Mouse (Mus musculus) MEL (cell line): ENCODE data around the gene Ovca2.

Source experiments
- BHLHE40 ChIP-seq: IDR thresholded peaks from 2 replicates; pipeline ENCODE4 v1.6.1; 2012; ENCODE audit warnings: low read depth, mild to moderate bottlenecking, inconsistent platforms, low read length, improper control_type of control experiment, borderline replicate concordance
- CTCF ChIP-seq, 3 experiments: IDR thresholded peaks in 2 of 3; conservative IDR thresholded peaks in 1 of 3; 2 replicates each; pipeline ENCODE4 v1.5.1; 2011 to 2012; ENCODE audit warnings: low read length in 3 of 3, low read depth in 2 of 3, mild to moderate bottlenecking in 2 of 3, improper control_type of control experiment in 1 of 3, inconsistent platforms in 1 of 3, mixed read lengths in 1 of 3, moderate library complexity in 1 of 3; ENCODE audit not compliant: control insufficient read depth in 1 of 3, insufficient read depth in 1 of 3, poor library complexity in 1 of 3, severe bottlenecking in 1 of 3
- EP300 ChIP-seq, 2 experiments: IDR thresholded peaks; 2 replicates each; pipeline ENCODE4 v1.6.1; 2011; ENCODE audit warnings: improper control_type of control experiment in 2 of 2, low read length in 2 of 2, low read depth in 1 of 2, mild to moderate bottlenecking in 1 of 2
- MAFK ChIP-seq: IDR thresholded peaks from 2 replicates; pipeline ENCODE4 v1.6.1; 2011; ENCODE audit warnings: low read depth, mild to moderate bottlenecking, low read length, improper control_type of control experiment, borderline replicate concordance
- MAX ChIP-seq: IDR thresholded peaks from 2 replicates; pipeline ENCODE4 v1.6.1; 2011; ENCODE audit warnings: low read length, improper control_type of control experiment
- NELFE ChIP-seq: IDR thresholded peaks from 2 replicates; pipeline ENCODE4 v1.6.1; 2011; ENCODE audit warnings: low read depth, low read length, improper control_type of control experiment
- POLR2A ChIP-seq, 2 experiments: IDR thresholded peaks; 2 replicates each; pipeline ENCODE4 v1.6.1; 2011 to 2012; ENCODE audit warnings: low read length in 2 of 2, mild to moderate bottlenecking in 2 of 2, control low read depth in 1 of 2, improper control_type of control experiment in 1 of 2, low read depth in 1 of 2, moderate library complexity in 1 of 2; ENCODE audit not compliant: control insufficient read depth in 1 of 2, insufficient read depth in 1 of 2, poor library complexity in 1 of 2
- TAL1 ChIP-seq: IDR thresholded peaks from 2 replicates; pipeline ENCODE4 v1.6.1; 2012; ENCODE audit warnings: mild to moderate bottlenecking, inconsistent platforms, low read length, moderate library complexity, mixed read lengths
- TCF12 ChIP-seq: IDR thresholded peaks from 2 replicates; pipeline ENCODE4 v1.6.1; 2014; ENCODE audit warnings: low read depth, mild to moderate bottlenecking, inconsistent platforms, low read length, improper control_type of control experiment, moderate library complexity
- UBTF ChIP-seq: IDR thresholded peaks from 2 replicates; pipeline ENCODE4 v1.6.1; 2012; ENCODE audit warnings: low read depth, mild to moderate bottlenecking, inconsistent platforms, low read length, improper control_type of control experiment, moderate library complexity, borderline replicate concordance; ENCODE audit not compliant: insufficient read depth
- ZC3H11A ChIP-seq: IDR thresholded peaks from 2 replicates; pipeline ENCODE4 v1.6.1; 2012; ENCODE audit warnings: low read depth, mild to moderate bottlenecking, inconsistent platforms, low read length, improper control_type of control experiment
- ZKSCAN1 ChIP-seq: IDR thresholded peaks from 2 replicates; pipeline ENCODE4 v1.6.1; 2012; ENCODE audit warnings: low read depth, mild to moderate bottlenecking, inconsistent platforms, low read length, improper control_type of control experiment, moderate library complexity
- ZNF384 ChIP-seq: IDR thresholded peaks from 2 replicates; pipeline ENCODE4 v1.6.1; 2012; ENCODE audit warnings: low read depth, mild to moderate bottlenecking, inconsistent platforms, low read length, improper control_type of control experiment

GRCm38 (mm10) chr11:75147106-75147845 is 31.4 kb downstream of the Ovca2 start:
- no peak for TF ChIP-seq POLR2A (IDR thresholded peaks at IDR 0.05; ENCODE audit: control insufficient read depth in 1 of 2, insufficient read depth in 1 of 2, low read depth in 1 of 2, low read length in 2 of 2, poor library complexity in 1 of 2)
- TF ChIP-seq ZNF384: no peak
- TF ChIP-seq ZC3H11A: no peak
- no peak for TF ChIP-seq MAFK
- no peak for TF ChIP-seq CTCF (IDR thresholded peaks at IDR 0.05 in 2 of 3, conservative IDR thresholded peaks at IDR 0.05 in 1 of 3; ENCODE audit: control insufficient read depth in 1 of 3, insufficient read depth in 1 of 3, low read depth in 2 of 3, low read length in 3 of 3, poor library complexity in 1 of 3, severe bottlenecking in 1 of 3)
- no peak for TF ChIP-seq UBTF
- TF ChIP-seq BHLHE40: no peak
- no peak for TF ChIP-seq TAL1
- no peak for TF ChIP-seq NELFE
- no peak for TF ChIP-seq EP300 (IDR thresholded peaks at IDR 0.05; ENCODE audit: low read depth in 1 of 2, low read length in 2 of 2)
- no peak for TF ChIP-seq TCF12
- no peak for TF ChIP-seq MAX
- no peak for TF ChIP-seq ZKSCAN1
